Mouse (Mus musculus) embryonic facial prominence, embryonic 15.5 days (tissue): Measurements from ENCODE around the gene Antxr1. TPM values are rescaled to one million over a fixed set of nuclear protein-coding genes. Genes with fewer than 3 reads are reported as not detected.
"Not testable (repeated sequence)": the region's sequence is repeated elsewhere in the genome, so short reads cannot be mapped to it uniquely, and the experiment has no call there.

Source experiments
- ATAC-seq: fragments of 200-750 bp; cut with Nextera tagmentation; 2 replicates; pipeline ENCODE4 v1.8.0; 2017; ENCODE audit warnings: low read depth, moderate TSS enrichment; ENCODE audit not compliant: insufficient number of reproducible peaks, low FRiP score, low TSS enrichment
- H3K27ac ChIP-seq: fragments of 300-500 bp; sonication (generic); replicated peaks from 2 replicates; pipeline ENCODE4 v1.5.1; 2015; ENCODE audit warnings: mild to moderate bottlenecking, inconsistent platforms
- H3K27me3 ChIP-seq: fragments of 300-500 bp; sonication (generic); 2 replicates; pipeline ENCODE4 v1.6.1; 2015; ENCODE audit warnings: inconsistent platforms
- H3K36me3 ChIP-seq: fragments of 300-500 bp; sonication (generic); 2 replicates; pipeline ENCODE4 v1.6.1; 2015; ENCODE audit warnings: mild to moderate bottlenecking, inconsistent platforms
- H3K4me1 ChIP-seq: fragments of 300-500 bp; sonication (generic); 2 replicates; pipeline ENCODE4 v1.6.1; 2015; ENCODE audit warnings: inconsistent platforms
- H3K4me2 ChIP-seq: fragments of 300-500 bp; sonication (generic); replicated peaks from 2 replicates; pipeline ENCODE4 v1.6.1; 2015; ENCODE audit warnings: mild to moderate bottlenecking, inconsistent platforms
- H3K4me3 ChIP-seq: fragments of 300-500 bp; sonication (generic); replicated peaks from 2 replicates; pipeline ENCODE4 v1.5.1; 2015; ENCODE audit warnings: mild to moderate bottlenecking, inconsistent platforms
- H3K9ac ChIP-seq: fragments of 300-500 bp; sonication (generic); 2 replicates; pipeline ENCODE4 v1.6.1; 2015; ENCODE audit warnings: inconsistent platforms
- H3K9me3 ChIP-seq: fragments of 300-500 bp; sonication (generic); replicated peaks from 2 replicates; pipeline ENCODE4 v1.6.1; 2016; ENCODE audit warnings: inconsistent platforms
- WGBS: fragments of 180-500 bp; shearing (Covaris S2); methylation state at CpG from one replicate; pipeline ENCODE4 v1.1.7; 2015; 5-methylcytosine and 5-hydroxymethylcytosine counted together
- polyA plus RNA-seq: library from polyadenylated mRNA; unstranded; fragments of >200 nt; fragmentation: Nextera tagmentation; extraction: Ambion mirVana; gene quantifications from 2 replicates; pipeline ENCODE4 v1.2.1, GENCODE M21; 2015

Antxr1 gene
- polyA plus RNA-seq, 1 experiment from 2014 or later: 20.3 TPM

- no peak for ATAC-seq
- Histone ChIP-seq H3K9me3 (no peaks in the 10 kb centered on the region), H3K4me2 (no peak overlapping the region), H3K4me3 (no peak overlapping the region), H3K36me3 (no peaks in the 10 kb centered on the region), H3K27me3 (no peaks in the 10 kb centered on the region), H3K27ac (peak overlapping the region; percentile 86), H3K9ac (0 out of 2 replicates have a peak overlapping the region, but pooled peaks have one; percentile 9), H3K4me1 (peaks cover 56% of the 10 kb centered on the region)
- WGBS: 84% methylated on average over 9 of the region's 9 CpGs
Measured at GRCm38 (mm10) chr6:87100297-87101020, 235.2 kb downstream of the Antxr1 start.

GRCm38 (mm10) chr6:87099671-87100296 lies 235.8 kb downstream of the Antxr1 start:
- 29% methylated on average over 7 of the region's 7 CpGs for WGBS
- no peaks in the 10 kb centered on the region for H3K36me3 ChIP-seq
- peaks cover 56% of the 10 kb centered on the region for H3K4me1 ChIP-seq
- 0 out of 2 replicates have a peak overlapping the region, but pooled peaks have one; percentile 9 for H3K9ac ChIP-seq
- H3K27me3 ChIP-seq: no peaks in the 10 kb centered on the region
- H3K9me3 ChIP-seq: no peaks in the 10 kb centered on the region
- no peak overlapping the region for H3K4me2 ChIP-seq
- H3K27ac ChIP-seq: peak overlapping the region; percentile 86
- ATAC-seq: peak; percentile 36
- H3K4me3 ChIP-seq: no peak overlapping the region

GRCm38 (mm10) chr6:87099261-87099660 lies 236.4 kb downstream of the Antxr1 start:
- Histone ChIP-seq H3K4me3 (no peak overlapping the region), H3K9ac (no peak overlapping the region), H3K27me3 (no peaks in the 10 kb centered on the region), H3K36me3 (no peaks in the 10 kb centered on the region), H3K4me2 (no peak overlapping the region), H3K4me1 (peaks cover 56% of the 10 kb centered on the region), H3K27ac (peak overlapping the region; percentile 86), H3K9me3 (no peaks in the 10 kb centered on the region)
- WGBS: 16% methylated on average over 3 of the region's 3 CpGs
- no peak for ATAC-seq

GRCm38 (mm10) chr6:87093631-87094030 lies 242.0 kb downstream of the Antxr1 start:
- ATAC-seq, H3K27me3 ChIP-seq, H3K4me2 ChIP-seq, H3K4me3 ChIP-seq, H3K9ac ChIP-seq, H3K9me3 ChIP-seq, H3K27ac ChIP-seq: not testable (repeated sequence)
- 87% methylated on average over 8 of the region's 8 CpGs for WGBS
- Histone ChIP-seq H3K4me1 (peaks cover 10% of the 10 kb centered on the region), H3K36me3 (peaks cover 27% of the 10 kb centered on the region)

- H3K4me1 ChIP-seq: peaks cover 3% of the 10 kb centered on the region
- H3K9ac ChIP-seq: no peak overlapping the region
- peaks cover 36% of the 10 kb centered on the region for H3K36me3 ChIP-seq
- no peak overlapping the region for H3K4me2 ChIP-seq
- H3K27me3 ChIP-seq: no peaks in the 10 kb centered on the region
- 90% methylated on average over 5 of the region's 5 CpGs for WGBS
- H3K4me3 ChIP-seq: no peak overlapping the region
- ATAC-seq: no peak
- no peak overlapping the region for H3K27ac ChIP-seq
- H3K9me3 ChIP-seq: no peaks in the 10 kb centered on the region
Measured at GRCm38 (mm10) chr6:87092476-87092875, 243.1 kb downstream of the Antxr1 start.

- Histone ChIP-seq H3K4me1 (no peaks in the 10 kb centered on the region), H3K9ac (no peak overlapping the region), H3K4me3 (no peak overlapping the region), H3K36me3 (peaks cover 49% of the 10 kb centered on the region), H3K27ac (no peak overlapping the region), H3K27me3 (no peaks in the 10 kb centered on the region), H3K9me3 (no peaks in the 10 kb centered on the region), H3K4me2 (no peak overlapping the region)
- 80% methylated on average over 3 of the region's 3 CpGs for WGBS
- ATAC-seq: no peak
Measured at GRCm38 (mm10) chr6:87090877-87091276, 244.7 kb downstream of the Antxr1 start.

- Histone ChIP-seq H3K27ac (no peak overlapping the region), H3K27me3 (no peaks in the 10 kb centered on the region), H3K36me3 (peaks cover 73% of the 10 kb centered on the region), H3K4me3 (no peak overlapping the region), H3K9ac (no peak overlapping the region), H3K9me3 (no peaks in the 10 kb centered on the region), H3K4me2 (no peak overlapping the region), H3K4me1 (no peaks in the 10 kb centered on the region)
- no peak for ATAC-seq
- 92% methylated on average over 5 of the region's 5 CpGs for WGBS
Measured at GRCm38 (mm10) chr6:87088356-87088755, 247.3 kb downstream of the Antxr1 start.

- 54% methylated on average over 6 of the region's 6 CpGs for WGBS
- Histone ChIP-seq H3K9ac (no peak overlapping the region), H3K4me3 (no peak overlapping the region), H3K27me3 (no peaks in the 10 kb centered on the region), H3K36me3 (peaks cover 88% of the 10 kb centered on the region), H3K27ac (no peak overlapping the region), H3K4me1 (peaks cover 3% of the 10 kb centered on the region; the same call in 1 of the 2 replicates), H3K4me2 (no peak overlapping the region), H3K9me3 (no peaks in the 10 kb centered on the region)
- ATAC-seq: no peak
Measured at GRCm38 (mm10) chr6:87085026-87085425, 250.6 kb downstream of the Antxr1 start.

Other genes with a start within 250 kb of the Antxr1 start
- gene D6Ertd527e, start 231.1 kb downstream of the Antxr1 start, polyA plus RNA-seq: 0.28 and 0.75 TPM in 2 replicates
- gene Gkn1, start 15.1 kb upstream of the Antxr1 start, polyA plus RNA-seq: 0.13 TPM in 1 of 2 replicates, not detected in the other
- not detected in 2 replicates for gene Gkn2, start 37.5 kb upstream of the Antxr1 start, polyA plus RNA-seq
- 1.0 and 1.3 TPM in 2 replicates for gene Gkn3, start 53.1 kb upstream of the Antxr1 start, polyA plus RNA-seq
- gene Bmp10, start 93.2 kb upstream of the Antxr1 start, polyA plus RNA-seq: not detected in 2 replicates
- 8.3 and 10.0 TPM in 2 replicates for gene Arhgap25, start 197.4 kb upstream of the Antxr1 start, polyA plus RNA-seq